Mouse (Mus musculus) MEL-GATA-1-ER (cell line): ENCODE measurements around the gene Prkch.

Experiments used
- DNase-seq: peaks from one replicate; pipeline ENCODE4 v3.0.0-alpha.2; 2012; ENCODE audit warnings: low read depth; ENCODE audit errors: extremely low read depth

The Prkch gene

DNA sequence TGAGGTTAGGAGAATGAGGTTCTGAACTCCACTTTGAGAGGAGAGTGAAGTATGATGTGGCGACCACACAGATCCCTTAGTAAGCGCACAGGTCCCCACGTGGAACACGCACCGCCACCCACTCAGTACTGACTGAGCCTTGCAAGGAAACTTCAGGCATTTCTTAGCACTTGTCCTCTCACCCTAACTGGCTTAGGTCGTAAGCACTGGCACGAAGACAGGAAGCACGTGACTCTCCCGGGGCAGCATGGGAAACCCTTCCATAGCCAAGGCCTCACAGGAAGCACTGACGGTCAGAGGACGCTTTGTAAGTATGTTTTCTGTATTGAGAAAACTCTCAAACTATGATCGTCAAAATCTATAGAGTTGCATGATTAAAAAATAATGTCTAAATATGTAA is 237.7 kb downstream of the Prkch start:
- DNase-seq = no peak

DNA sequence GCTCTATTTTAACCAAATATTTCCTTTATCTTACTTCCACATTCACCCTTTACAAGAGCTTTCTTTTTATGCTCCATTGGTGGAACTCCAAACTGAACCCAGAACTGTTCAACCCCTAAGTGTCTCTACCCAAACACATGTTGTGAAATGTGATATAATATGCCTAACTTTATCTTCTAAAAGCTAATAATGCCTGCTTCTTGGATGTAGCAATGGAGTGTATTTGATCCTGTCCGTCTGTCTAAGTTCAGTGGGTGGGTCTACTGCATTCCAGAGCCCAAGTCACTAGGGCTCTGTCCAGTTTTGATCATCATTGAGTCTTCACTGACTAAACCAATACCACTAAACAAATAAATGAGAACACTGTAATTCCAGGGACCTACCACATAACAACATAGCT is 240.2 kb downstream of the Prkch start:
- DNase-seq = no peak
